Mouse (Mus musculus) myocyte (in vitro differentiated cells): ENCODE data around the gene Large1.

Experiments used
- CEBPB ChIP-seq: IDR thresholded peaks from 2 replicates; pipeline ENCODE4 v1.6.1; 2011; ENCODE audit warnings: mild to moderate bottlenecking, moderate library complexity; ENCODE audit not compliant: poor library complexity, insufficient read depth, severe bottlenecking
- E2F4 ChIP-seq: IDR thresholded peaks from one replicate; pipeline ENCODE4 v1.6.1; 2011; ENCODE audit warnings: mild to moderate bottlenecking, control low read depth, moderate library complexity; ENCODE audit not compliant: insufficient read depth
- MAX ChIP-seq: IDR thresholded peaks from one replicate; pipeline ENCODE4 v1.6.1; 2011; ENCODE audit warnings: low read depth, mild to moderate bottlenecking, control low read depth
- MYOD1 ChIP-seq, 3 experiments: IDR thresholded peaks; one replicate each; pipeline ENCODE4 v1.6.1; 2011; ENCODE audit warnings: control low read depth in 2 of 3, low read depth in 2 of 3, mild to moderate bottlenecking in 2 of 3, moderate library complexity in 1 of 3; ENCODE audit not compliant: insufficient read length in 2 of 3, control insufficient read depth in 1 of 3
- POLR2A ChIP-seq: IDR thresholded peaks from one replicate; pipeline ENCODE4 v1.6.1; 2011; ENCODE audit warnings: low read depth, mild to moderate bottlenecking, control low read depth, moderate library complexity; ENCODE audit not compliant: insufficient read length
- TCF12 ChIP-seq: IDR thresholded peaks from one replicate; pipeline ENCODE4 v1.6.1; 2011; ENCODE audit warnings: mild to moderate bottlenecking, control low read depth; ENCODE audit not compliant: poor library complexity, insufficient read depth, severe bottlenecking
- TCF3 ChIP-seq: IDR thresholded peaks from one replicate; pipeline ENCODE4 v1.6.1; 2011; ENCODE audit warnings: low read depth, control low read depth; ENCODE audit not compliant: insufficient read length
- USF1 ChIP-seq: IDR thresholded peaks from one replicate; pipeline ENCODE4 v1.6.1; 2011; ENCODE audit warnings: low read depth, mild to moderate bottlenecking, control low read depth, moderate library complexity

GRCm38 (mm10) chr8:73310471-73310870, 42.9 kb downstream of the Large1 start:
- TF ChIP-seq USF1 = no peak
- TF ChIP-seq POLR2A = no peak
- no peak for TF ChIP-seq TCF12
- TF ChIP-seq MYOD1 (IDR thresholded peaks at IDR 0.05; ENCODE audit: control insufficient read depth in 1 of 3, insufficient read length in 2 of 3, low read depth in 2 of 3) = no peak
- TF ChIP-seq MAX = no peak
- no peak for TF ChIP-seq CEBPB
- no peak for TF ChIP-seq TCF3
- no peak for TF ChIP-seq E2F4
